Mouse (Mus musculus): ENCODE results near the gene Psmb6. TPM values are rescaled to one million over a fixed set of nuclear protein-coding genes. Genes with fewer than 3 reads are reported as not detected.

The Psmb6 gene
- polyA plus RNA-seq (2015; fragmentation: Nextera tagmentation; extraction: Ambion mirVana): 719 and 737 TPM in 2 replicates

- under 1% methylated on average over 24 of the region's 26 CpGs for WGBS
- peak within 1 kb of the TSS; percentile 80 for H3K4me2 ChIP-seq (ENCODE audit: low read length)
- H3K36me3 ChIP-seq (ENCODE audit: control insufficient read depth, insufficient read depth, low read length): peaks cover 14% of the 10 kb centered on the region
- no peak within 1 kb of the TSS for H3K27ac ChIP-seq (ENCODE audit: low read length)
- peak within 1 kb of the TSS; percentile 64 for H3K9ac ChIP-seq (ENCODE audit: low read depth, low read length)
- H3K9me3 ChIP-seq (replicated peaks; ENCODE audit: control insufficient read depth, low read length, poor library complexity, severe bottlenecking): no peaks in the 10 kb centered on the region
- H3K4me3 ChIP-seq (ENCODE audit: low read depth, low read length): peak within 1 kb of the TSS; percentile 59
- H3K4me1 ChIP-seq (ENCODE audit: control insufficient read depth, insufficient read depth, low read length): peaks cover 5% of the 10 kb centered on the region
- no peaks in the 10 kb centered on the region for H3K27me3 ChIP-seq (ENCODE audit: control insufficient read depth, insufficient read depth, low read depth, low read length)
- ATAC-seq: peak; percentile 93
Observed at GRCm38 (mm10) chr11:70525184-70525678, at the start of gene Psmb6. Gene Psmb6, plus strand, starts transcription at chr11:70525367.

DNA sequence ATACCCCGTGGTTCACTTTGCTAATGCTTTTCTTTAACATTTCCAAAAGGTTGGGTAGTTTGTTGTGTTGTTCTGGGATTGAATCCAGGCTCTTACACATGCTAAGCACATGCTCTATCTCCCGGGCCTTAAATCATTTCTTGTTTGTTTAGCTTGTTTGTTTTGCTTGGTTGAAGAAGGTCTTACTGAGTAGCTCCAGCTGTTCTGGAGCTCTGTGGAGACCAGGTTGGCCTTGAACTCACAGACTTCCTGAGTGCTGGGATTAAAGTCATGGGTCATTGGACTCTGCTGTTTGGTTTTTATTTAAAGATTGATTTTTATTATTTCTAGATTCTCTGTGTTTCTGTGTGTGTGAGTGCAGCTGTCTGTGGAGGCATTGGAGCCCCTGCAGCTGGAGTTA lies 39.7 kb upstream of the Psmb6 start:
- WGBS: 52% methylated on average over 2 of the region's 2 CpGs
- Histone ChIP-seq H3K27me3 (ENCODE audit: control insufficient read depth, insufficient read depth, low read depth, low read length) (no peaks in the 10 kb centered on the region), H3K9ac (ENCODE audit: low read depth, low read length) (no peak overlapping the region), H3K4me3 (ENCODE audit: low read depth, low read length) (no peak overlapping the region), H3K36me3 (ENCODE audit: control insufficient read depth, insufficient read depth, low read length) (no peaks in the 10 kb centered on the region), H3K9me3 (replicated peaks; ENCODE audit: control insufficient read depth, low read length, poor library complexity, severe bottlenecking) (no peaks in the 10 kb centered on the region), H3K4me1 (ENCODE audit: control insufficient read depth, insufficient read depth, low read length) (no peaks in the 10 kb centered on the region), H3K4me2 (ENCODE audit: low read length) (no peak overlapping the region), H3K27ac (ENCODE audit: low read length) (no peak overlapping the region)
- no peak for ATAC-seq

GRCm38 (mm10) chr11:70487816-70488215 lies 37.4 kb upstream of the Psmb6 start:
- Histone ChIP-seq H3K27me3 (ENCODE audit: control insufficient read depth, insufficient read depth, low read depth, low read length) (no peaks in the 10 kb centered on the region), H3K36me3 (ENCODE audit: control insufficient read depth, insufficient read depth, low read length) (no peaks in the 10 kb centered on the region), H3K4me1 (ENCODE audit: control insufficient read depth, insufficient read depth, low read length) (no peaks in the 10 kb centered on the region), H3K4me2 (ENCODE audit: low read length) (no peak overlapping the region), H3K4me3 (ENCODE audit: low read depth, low read length) (no peak overlapping the region), H3K9ac (ENCODE audit: low read depth, low read length) (no peak overlapping the region), H3K9me3 (replicated peaks; ENCODE audit: control insufficient read depth, low read length, poor library complexity, severe bottlenecking) (no peaks in the 10 kb centered on the region; the same call in 1 of the 2 replicates), H3K27ac (ENCODE audit: low read length) (no peak overlapping the region)
- ATAC-seq: no peak
- WGBS: 59% methylated on average over 4 of the region's 4 CpGs

GRCm38 (mm10) chr11:70489138-70489537 lies 36.0 kb upstream of the Psmb6 start:
- no peaks in the 10 kb centered on the region for H3K27me3 ChIP-seq (ENCODE audit: control insufficient read depth, insufficient read depth, low read depth, low read length)
- H3K36me3 ChIP-seq (ENCODE audit: control insufficient read depth, insufficient read depth, low read length): no peaks in the 10 kb centered on the region
- no peak for ATAC-seq
- H3K9me3 ChIP-seq (replicated peaks; ENCODE audit: control insufficient read depth, low read length, poor library complexity, severe bottlenecking): no peaks in the 10 kb centered on the region; the same call in 1 of the 2 replicates
- H3K4me1 ChIP-seq (ENCODE audit: control insufficient read depth, insufficient read depth, low read length): no peaks in the 10 kb centered on the region
- no peak overlapping the region for H3K4me2 ChIP-seq (ENCODE audit: low read length)
- no peak overlapping the region for H3K9ac ChIP-seq (ENCODE audit: low read depth, low read length)
- WGBS: 92% methylated on average over 3 of the region's 3 CpGs
- H3K4me3 ChIP-seq (ENCODE audit: low read depth, low read length): no peak overlapping the region
- H3K27ac ChIP-seq (ENCODE audit: low read length): no peak overlapping the region

GRCm38 (mm10) chr11:70489684-70490083 lies 35.5 kb upstream of the Psmb6 start:
- Histone ChIP-seq H3K4me1 (ENCODE audit: control insufficient read depth, insufficient read depth, low read length) (no peaks in the 10 kb centered on the region), H3K4me3 (ENCODE audit: low read depth, low read length) (no peak overlapping the region), H3K9ac (ENCODE audit: low read depth, low read length) (no peak overlapping the region), H3K9me3 (replicated peaks; ENCODE audit: control insufficient read depth, low read length, poor library complexity, severe bottlenecking) (no peaks in the 10 kb centered on the region; the same call in 1 of the 2 replicates), H3K36me3 (ENCODE audit: control insufficient read depth, insufficient read depth, low read length) (no peaks in the 10 kb centered on the region), H3K27ac (ENCODE audit: low read length) (no peak overlapping the region), H3K4me2 (ENCODE audit: low read length) (no peak overlapping the region), H3K27me3 (ENCODE audit: control insufficient read depth, insufficient read depth, low read depth, low read length) (no peaks in the 10 kb centered on the region)
- ATAC-seq: no peak
- 85% methylated on average over 6 of the region's 6 CpGs for WGBS

DNA sequence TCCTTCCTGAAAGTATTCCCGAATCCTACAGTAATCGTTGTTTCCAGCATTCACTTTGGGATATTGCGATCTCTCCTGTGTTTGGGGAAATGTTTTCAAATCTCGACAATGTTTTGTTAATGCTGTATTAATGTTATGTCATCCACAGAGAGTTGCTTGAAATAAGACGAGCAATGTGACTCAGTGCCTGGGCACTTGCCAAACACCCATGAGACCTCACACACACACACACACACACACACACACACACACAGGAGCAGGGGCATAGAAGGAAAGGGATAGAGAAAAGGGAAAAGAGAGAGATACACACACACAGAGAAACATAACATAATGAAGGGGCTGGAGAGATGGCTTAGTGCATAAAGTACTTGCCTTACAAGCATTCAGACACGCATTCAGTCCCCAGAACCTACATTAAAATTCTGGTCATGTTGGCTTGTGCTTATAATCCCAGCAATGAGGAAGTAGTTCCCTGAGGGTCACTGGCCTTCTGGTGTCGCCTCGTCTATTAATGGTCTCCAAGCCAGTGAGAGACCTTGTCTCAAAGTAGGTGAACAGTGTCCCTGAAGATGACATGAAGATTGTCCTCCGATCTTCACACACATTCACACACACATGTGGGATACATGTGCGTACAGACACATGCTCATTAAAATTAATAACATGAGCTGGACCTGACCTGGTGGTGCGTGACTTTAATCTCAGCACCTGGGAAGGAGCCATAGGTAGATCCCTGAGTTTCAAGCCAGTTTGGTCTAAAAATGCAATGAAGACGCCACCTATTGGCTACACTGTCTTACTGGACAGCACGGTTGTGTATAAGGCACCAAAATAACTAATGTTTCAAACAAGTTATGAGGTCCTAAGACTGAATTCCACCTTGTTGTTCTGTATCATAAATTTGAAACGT lies 25.3 kb upstream of the Psmb6 start:
- ATAC-seq: no peak
- Histone ChIP-seq H3K36me3 (ENCODE audit: control insufficient read depth, insufficient read depth, low read length) (no peaks in the 10 kb centered on the region), H3K4me1 (ENCODE audit: control insufficient read depth, insufficient read depth, low read length) (no peaks in the 10 kb centered on the region), H3K4me3 (ENCODE audit: low read depth, low read length) (no peak overlapping the region), H3K27ac (ENCODE audit: low read length) (no peak overlapping the region), H3K4me2 (ENCODE audit: low read length) (no peak overlapping the region), H3K9me3 (replicated peaks; ENCODE audit: control insufficient read depth, low read length, poor library complexity, severe bottlenecking) (no peaks in the 10 kb centered on the region), H3K27me3 (ENCODE audit: control insufficient read depth, insufficient read depth, low read depth, low read length) (no peaks in the 10 kb centered on the region), H3K9ac (ENCODE audit: low read depth, low read length) (no peak overlapping the region)
- WGBS: 63% methylated on average over 14 of the region's 14 CpGs

- H3K9me3 ChIP-seq (replicated peaks; ENCODE audit: control insufficient read depth, low read length, poor library complexity, severe bottlenecking): no peaks in the 10 kb centered on the region
- no peak overlapping the region for H3K9ac ChIP-seq (ENCODE audit: low read depth, low read length)
- no peak for ATAC-seq
- H3K27ac ChIP-seq (ENCODE audit: low read length): no peak overlapping the region
- H3K4me1 ChIP-seq (ENCODE audit: control insufficient read depth, insufficient read depth, low read length): no peaks in the 10 kb centered on the region
- H3K4me3 ChIP-seq (ENCODE audit: low read depth, low read length): no peak overlapping the region
- H3K36me3 ChIP-seq (ENCODE audit: control insufficient read depth, insufficient read depth, low read length): no peaks in the 10 kb centered on the region
- H3K4me2 ChIP-seq (ENCODE audit: low read length): no peak overlapping the region
- WGBS: 94% methylated on average over 1 of the region's 1 CpGs
- H3K27me3 ChIP-seq (ENCODE audit: control insufficient read depth, insufficient read depth, low read depth, low read length): peaks cover 2% of the 10 kb centered on the region; the same call in 1 of the 2 replicates
Observed at GRCm38 (mm10) chr11:70500476-70500812, 24.7 kb upstream of the Psmb6 start.

DNA sequence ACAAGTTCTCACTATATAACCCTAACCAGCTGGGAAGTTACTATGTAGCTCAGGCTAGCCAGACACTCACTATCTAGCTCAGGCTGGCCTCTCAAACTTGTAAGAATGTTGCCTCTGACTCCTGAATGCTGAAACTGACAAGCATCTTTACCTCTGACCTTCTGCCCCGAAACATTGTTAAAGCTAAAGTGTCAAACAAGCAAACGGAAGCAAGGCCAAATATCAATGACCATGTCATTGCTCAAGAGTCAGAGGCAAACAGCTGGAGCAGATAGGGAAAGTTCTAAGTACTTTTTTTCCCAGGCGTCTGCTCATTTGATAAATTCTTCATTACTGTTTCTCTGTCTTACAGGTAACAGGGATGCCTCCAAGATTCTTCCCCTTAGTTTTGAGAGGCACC lies 23.1 kb upstream of the Psmb6 start:
- Histone ChIP-seq H3K4me3 (ENCODE audit: low read depth, low read length) (no peak overlapping the region), H3K27me3 (ENCODE audit: control insufficient read depth, insufficient read depth, low read depth, low read length) (peaks cover 2% of the 10 kb centered on the region; the same call in 1 of the 2 replicates), H3K4me1 (ENCODE audit: control insufficient read depth, insufficient read depth, low read length) (no peaks in the 10 kb centered on the region), H3K9me3 (replicated peaks; ENCODE audit: control insufficient read depth, low read length, poor library complexity, severe bottlenecking) (no peaks in the 10 kb centered on the region), H3K27ac (ENCODE audit: low read length) (no peak overlapping the region), H3K9ac (ENCODE audit: low read depth, low read length) (no peak overlapping the region), H3K36me3 (ENCODE audit: control insufficient read depth, insufficient read depth, low read length) (no peaks in the 10 kb centered on the region), H3K4me2 (ENCODE audit: low read length) (no peak overlapping the region)
- WGBS: 72% methylated on average over 3 of the region's 3 CpGs
- no peak for ATAC-seq

DNA sequence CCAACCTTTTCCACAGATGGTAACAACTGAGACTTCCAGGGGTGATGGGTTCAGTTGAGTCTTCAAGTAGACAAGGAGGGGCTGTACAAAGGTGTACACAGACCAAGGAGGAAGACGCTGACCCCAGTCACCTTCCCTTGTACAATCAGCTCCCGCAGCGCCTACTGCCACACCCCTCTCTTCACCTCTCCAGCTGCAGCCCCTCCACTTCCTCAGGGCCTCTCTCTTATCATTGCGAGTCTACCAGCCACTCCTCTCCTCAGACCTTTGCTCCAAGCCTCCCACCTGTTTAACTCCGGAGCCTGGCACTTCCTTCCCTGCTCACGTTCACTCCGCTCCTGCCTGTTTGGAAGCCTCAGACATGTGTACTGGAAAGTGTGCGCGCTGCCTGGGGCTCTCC lies 20.2 kb upstream of the Psmb6 start, which contains the start of gene Tm4sf5:
TSS of gene Tm4sf5 (plus strand) at position 275 of the 400 bp plus-strand sequence.
- no peak for ATAC-seq
- Histone ChIP-seq H3K27me3 (ENCODE audit: control insufficient read depth, insufficient read depth, low read depth, low read length) (peaks cover 2% of the 10 kb centered on the region; the same call in 1 of the 2 replicates), H3K27ac (ENCODE audit: low read length) (no peak within 1 kb of the TSS), H3K4me3 (ENCODE audit: low read depth, low read length) (no peak within 1 kb of the TSS), H3K4me2 (ENCODE audit: low read length) (no peak within 1 kb of the TSS), H3K36me3 (ENCODE audit: control insufficient read depth, insufficient read depth, low read length) (no peaks in the 10 kb centered on the region), H3K9me3 (replicated peaks; ENCODE audit: control insufficient read depth, low read length, poor library complexity, severe bottlenecking) (no peaks in the 10 kb centered on the region), H3K9ac (ENCODE audit: low read depth, low read length) (0 out of 2 replicates have a peak within 1 kb of the TSS, but pooled peaks have one; percentile 12), H3K4me1 (ENCODE audit: control insufficient read depth, insufficient read depth, low read length) (peaks cover 5% of the 10 kb centered on the region; the same call in 1 of the 2 replicates)
- WGBS: 82% methylated on average over 9 of the region's 9 CpGs

All from midbrain, embryonic 16.5 days (tissue).